Mouse (Mus musculus): ENCODE data around the gene Lexm.

The Lexm gene

GRCm38 (mm10) chr4:106617056-106617455 is at the start of gene Lexm:
Gene Lexm (minus strand): TSS chr4:106617241.
- DNase-seq (ENCODE audit: low spot score): peak; percentile 57

- DNase-seq (ENCODE audit: low spot score): no peak
These were observed 49.5 kb upstream of the Lexm start for GRCm38 (mm10) chr4:106666546-106666945.

GRCm38 (mm10) chr4:106665673-106666072 is 48.6 kb upstream of the Lexm start:
- no peak for DNase-seq (ENCODE audit: low spot score)

DNA sequence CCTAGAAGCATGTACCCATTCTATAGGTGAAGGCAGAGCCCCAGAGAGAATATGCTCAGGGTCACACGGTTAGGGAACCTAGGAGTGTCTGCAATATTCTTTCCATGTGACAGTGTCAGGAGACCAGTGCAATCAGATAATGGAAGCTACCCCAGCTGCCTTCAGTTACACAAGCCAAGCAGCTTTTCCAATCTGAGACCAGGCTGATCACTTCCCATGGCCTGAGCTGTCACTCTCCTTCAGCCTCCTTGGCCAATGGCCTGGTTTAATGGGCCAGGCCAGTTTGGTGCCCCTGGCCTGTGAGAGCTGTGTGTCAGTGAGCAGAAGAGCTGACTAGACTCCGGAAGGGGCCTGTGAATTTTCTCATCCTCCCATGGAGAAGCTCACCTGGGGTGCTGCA is 48.2 kb upstream of the Lexm start:
- no peak for DNase-seq (ENCODE audit: low spot score)

DNA sequence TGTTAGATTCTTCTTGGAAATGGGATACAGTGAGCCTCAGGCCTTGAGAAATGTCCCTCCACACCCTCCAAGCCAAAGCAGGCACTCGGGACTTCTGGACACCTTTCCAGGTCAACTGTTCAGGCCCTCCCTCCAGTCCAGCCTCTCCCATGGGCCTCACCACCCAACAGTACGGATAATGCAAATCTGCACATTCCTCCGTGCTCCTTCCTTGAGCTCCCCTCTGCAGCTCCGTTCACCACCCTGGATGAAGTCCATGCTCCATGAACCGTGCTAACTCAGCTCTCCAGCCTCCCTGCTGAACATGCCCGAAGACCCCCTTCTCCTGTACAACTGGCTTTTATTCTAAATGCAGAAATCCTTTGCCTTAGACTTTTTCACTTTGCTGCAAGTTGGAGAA is 47.7 kb upstream of the Lexm start:
- DNase-seq (ENCODE audit: low spot score): no peak

DNA sequence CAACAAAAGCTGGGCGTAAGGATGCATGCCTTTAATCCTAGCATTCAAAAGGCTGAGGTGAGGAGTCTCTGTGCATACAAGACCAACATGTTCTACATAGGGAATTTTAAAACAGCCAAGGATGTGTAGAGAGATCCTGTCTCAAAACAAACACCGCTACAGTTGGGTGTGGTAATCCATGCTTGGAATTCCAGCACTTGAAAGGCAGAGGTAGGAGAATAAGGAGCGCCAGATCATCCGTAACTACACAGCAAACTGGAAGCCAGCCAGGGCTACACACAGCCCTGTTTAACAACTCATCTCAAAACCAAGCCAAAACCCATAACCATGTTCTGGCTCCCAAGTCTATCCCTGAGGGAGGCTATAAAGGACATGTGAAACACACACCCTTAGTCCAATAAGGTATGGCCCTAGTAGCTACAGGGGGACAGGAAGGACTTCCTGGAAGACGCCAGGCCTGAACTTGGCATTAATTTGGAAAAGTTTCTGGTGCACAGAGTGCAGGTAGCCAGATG is 47.0 kb upstream of the Lexm start:
- no peak for DNase-seq (ENCODE audit: low spot score)

DNA sequence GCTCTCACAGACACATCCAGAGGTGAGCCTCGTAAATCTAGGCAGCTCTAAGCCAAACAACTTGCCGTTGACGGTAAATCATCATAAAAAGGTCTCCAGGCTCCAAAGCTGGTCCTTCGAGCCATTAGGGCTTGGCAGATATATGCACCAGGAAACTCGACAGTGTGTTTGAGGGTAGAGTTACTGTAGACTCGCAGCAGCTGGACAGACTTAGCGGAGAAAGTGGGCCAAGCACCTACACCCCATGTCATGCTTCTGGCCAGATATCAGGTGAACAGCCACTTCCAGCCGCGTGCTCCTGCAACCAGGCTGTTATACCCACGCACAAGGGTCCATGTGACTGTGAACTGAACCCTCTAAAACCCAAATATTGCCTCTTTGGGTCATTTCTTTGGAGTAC is 38.6 kb upstream of the Lexm start:
- no peak for DNase-seq (ENCODE audit: low spot score)

DNA sequence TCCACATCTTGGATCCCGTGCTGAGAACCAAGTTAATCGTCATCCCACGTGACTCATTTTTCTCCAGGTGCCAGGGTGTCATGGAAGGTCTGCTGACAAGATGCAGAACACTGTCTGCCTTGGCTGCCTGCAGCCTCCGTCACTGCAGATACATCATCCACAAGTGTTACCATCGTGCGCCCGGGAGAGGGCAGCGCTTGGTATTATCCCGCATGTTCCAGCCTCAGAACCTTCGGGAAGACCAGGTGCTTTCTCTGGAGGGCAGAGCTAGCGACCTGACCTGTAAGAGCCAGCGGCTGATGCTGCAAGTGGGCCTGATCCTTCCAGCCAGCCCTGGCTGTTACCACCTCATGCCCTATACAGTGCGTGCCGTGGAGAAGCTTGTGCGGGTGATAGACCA is 36.0 kb upstream of the Lexm start:
- DNase-seq (ENCODE audit: low spot score): no peak

DNA sequence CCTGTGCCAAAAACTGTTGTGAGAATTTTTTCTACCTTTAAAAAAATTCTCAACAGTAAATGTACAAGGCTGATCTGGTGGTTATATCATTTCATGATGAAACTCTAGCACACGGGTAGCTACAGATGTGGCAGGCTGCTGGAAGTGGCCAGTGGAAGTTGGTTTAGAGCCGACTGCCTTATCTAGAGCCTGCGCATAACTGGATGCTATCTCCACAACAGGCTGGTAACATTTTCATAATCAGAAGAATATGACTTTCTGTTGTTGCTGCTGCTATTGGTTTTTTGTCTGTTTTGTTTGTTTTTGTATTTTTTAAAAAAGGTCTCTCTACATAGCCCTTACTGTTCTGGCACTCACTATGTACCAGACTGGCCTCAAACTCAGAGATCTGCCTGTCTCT is 35.5 kb upstream of the Lexm start:
- no peak for DNase-seq (ENCODE audit: low spot score)

DNA sequence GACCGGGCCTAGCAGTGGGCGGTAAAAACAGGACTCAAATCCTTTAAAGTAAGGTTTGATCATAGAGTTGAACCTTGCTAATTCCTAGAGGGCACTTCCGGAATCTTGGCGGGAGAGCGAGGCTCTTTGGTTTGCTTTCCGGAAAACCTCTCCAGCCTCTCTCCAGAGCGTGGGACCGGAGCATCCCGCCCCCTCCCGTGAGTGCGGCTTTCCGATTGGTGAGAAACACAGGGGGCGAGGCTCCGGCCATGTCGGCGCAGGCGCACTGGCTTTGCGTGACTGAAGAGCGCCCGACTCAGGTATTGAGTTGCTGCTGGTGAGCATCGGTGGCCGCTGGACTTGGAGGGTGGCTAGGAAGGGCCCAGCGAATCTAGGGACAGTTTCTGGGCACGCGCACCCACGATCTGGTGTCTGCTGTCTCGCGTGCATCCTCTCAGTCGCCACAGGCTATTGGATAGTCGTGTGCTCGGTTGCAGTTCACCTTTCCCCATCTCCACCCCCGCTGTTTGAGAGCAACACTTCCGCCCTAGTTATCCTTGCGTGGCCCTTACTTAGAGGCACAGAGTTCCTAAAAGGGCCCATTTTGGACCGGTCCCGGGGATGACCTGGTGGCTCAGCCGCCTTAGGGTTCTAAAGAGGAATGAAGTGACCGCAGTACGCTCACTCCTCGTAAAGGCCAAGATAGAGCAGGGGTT is 33.9 kb upstream of the Lexm start, which contains the start of gene Pars2:
Gene Pars2, plus strand, starts transcription at position 237 of the 695 bp plus-strand sequence.
- DNase-seq (ENCODE audit: low spot score): peak; percentile 97

DNA sequence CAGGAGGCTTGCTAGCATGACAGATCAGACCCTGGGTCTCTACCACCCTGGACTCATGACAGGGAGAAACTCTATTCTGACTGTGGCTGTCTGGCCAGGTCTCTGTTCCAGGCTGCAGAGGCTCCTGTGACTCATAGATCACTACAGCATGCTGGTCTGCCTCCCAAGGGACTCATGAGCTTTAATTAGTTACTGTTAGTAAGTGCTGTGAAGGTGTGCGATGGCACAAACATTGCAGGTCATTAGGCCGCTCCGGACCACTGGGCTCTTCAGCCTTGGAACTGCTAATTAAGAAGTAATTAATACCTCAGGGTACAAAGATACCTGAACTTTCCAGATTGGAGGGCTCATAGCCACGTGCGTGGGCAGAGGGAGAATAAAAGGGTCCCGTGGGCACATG is 30.1 kb upstream of the Lexm start:
- no peak for DNase-seq (ENCODE audit: low spot score)

DNA sequence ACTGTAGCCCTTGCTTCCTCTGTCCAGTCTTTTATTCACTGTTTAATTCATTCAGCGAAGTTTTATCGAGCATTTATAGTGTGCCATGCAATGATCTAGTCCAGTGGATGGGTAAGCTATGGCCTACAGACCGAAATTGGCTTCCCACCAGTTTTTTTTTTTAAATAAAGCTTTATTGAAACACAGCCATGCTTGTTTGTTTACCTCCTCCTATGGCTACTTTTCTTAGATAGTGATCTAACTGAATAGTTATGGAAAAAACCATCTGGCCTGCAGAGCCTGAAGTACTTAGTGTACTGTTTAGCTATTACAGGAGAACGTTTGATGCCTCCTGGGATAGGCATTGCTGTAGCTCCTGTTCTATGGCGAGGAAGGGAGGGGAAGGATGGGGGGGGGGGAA is 28.8 kb upstream of the Lexm start:
- DNase-seq (ENCODE audit: low spot score): no peak

DNA sequence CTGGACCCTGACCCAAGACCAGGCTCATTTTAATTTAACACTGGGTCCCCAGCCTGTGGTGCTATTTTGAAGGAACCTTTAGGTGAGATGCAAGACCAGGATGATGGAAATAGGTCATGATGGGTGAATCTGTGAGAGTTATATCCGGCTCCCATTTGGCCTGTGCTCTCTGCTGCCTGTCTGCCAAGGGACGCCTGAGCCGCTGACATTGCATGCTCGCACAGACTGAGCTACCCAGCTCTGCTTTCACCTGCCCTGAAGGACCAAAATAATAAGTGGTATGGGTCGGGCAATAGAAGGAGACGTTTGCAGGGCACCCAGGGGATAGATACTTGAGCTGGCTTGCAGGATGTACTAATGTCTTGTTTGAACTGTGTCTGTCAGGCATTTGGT is 27.2 kb upstream of the Lexm start:
- no peak for DNase-seq (ENCODE audit: low spot score)

DNA sequence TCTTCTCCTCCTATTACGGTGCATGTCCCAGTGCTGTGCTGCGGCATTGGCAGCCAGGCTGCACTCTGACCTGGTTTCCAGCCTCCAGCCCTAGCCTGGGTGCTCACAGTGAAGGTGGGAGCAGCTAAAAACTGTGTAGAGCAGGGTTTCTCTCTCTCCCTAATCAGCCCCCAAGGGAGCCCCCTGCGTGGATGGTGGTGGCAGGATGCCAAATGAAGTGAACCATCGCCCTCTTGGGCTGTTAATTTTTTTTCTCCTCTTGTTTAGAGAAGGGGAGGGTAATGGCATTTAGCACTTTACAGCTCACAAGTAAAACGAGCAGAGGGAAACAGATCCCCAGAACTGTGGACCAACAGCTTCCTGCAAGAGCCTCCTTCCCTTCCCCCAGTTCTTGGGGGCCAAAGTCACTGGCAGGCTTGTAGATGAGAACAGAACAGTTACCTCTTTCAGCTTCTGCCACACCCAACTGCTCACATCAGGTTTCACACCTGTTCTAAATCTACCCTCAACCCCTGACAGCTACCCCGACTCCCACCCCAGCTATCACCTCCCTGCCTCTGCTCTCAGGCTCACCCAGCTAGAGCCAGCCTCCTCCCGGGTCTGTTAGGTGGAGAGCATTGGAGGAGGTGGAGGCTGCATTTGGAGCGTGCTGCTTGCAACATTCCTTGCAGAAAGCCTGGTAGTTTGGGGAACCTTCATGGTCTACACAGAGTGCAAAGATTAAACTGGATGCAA is 26.6 kb upstream of the Lexm start:
- no peak for DNase-seq (ENCODE audit: low spot score)

DNA sequence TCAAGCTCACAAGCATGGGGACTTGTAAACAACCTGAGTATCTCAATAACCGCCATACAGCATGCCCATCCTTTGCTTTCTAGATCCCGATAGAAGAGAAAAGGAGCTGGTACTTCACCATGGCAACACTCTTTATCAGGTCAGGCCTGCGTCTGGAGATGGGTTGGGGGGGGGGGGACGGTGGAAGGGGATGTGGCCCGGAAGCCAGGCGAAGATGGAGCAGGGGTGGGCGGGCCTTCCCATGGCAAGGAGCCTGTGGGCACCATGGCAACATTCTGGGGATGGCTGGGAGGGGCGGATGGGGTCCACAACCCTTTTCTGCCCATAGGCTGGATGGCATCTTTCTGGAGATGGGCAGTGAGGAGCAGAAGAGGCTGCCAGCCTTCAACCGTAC is 17.0 kb upstream of the Lexm start:
- no peak for DNase-seq (ENCODE audit: low spot score)

DNA sequence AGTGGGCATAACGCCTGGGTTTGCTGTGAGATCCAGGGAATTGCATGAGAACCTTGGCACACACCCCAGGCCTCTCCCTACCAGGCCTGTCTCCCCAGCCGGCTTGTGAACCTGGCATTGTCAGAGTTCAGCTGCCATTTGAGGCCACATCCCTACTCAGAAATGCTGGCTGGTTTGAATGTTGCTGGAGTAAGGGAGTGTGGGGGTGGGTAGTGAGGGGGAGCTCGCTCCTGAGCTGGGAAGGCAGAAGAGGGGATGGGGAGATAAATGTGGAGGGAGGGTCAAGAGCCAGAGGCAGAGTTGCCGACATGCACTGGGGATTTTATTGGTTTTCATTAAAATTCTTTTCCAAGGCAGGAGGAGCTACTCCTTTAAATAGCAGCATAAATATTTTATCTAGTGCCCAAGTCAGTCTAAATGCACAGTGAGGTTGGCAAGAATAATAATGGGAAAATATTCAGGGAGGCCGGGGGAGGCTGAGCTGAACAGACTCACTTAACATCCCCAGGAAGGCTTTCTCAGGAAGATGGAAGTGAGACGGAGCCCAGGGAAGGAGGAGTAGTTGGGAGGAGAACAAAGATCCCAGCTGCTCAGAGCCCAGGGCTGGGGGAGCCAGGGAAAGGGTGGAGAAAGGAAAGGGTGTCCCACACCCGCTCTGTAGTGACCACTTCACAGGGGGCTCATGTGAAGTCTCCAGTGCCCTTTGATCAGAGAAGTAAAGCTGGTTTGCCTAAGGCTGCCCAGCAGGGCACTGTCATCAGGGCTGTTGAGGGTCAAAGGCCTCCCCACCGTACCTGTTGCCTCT is 16.4 kb upstream of the Lexm start:
- DNase-seq (ENCODE audit: low spot score): no peak

DNA sequence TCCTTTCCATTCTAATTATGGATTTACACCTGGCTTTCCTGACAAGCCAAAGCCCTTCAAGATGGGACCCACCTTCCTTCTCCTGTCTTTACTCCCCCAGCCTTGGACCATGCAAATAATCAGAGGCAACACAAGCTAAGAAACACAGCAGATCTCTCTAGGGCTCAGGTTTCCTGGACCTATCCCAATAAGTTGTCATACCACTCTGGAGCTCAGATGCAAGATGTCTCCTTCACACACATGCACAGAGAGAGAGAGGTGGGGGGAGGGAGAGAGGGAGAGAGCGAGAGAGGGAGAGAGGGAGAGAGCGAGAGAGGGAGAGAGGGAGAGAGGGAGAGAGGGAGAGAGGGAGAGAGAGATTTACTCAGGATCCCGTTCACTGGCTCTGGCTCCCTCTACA is 15.3 kb upstream of the Lexm start:
- no peak for DNase-seq (ENCODE audit: low spot score)

GRCm38 (mm10) chr4:106630333-106631220 is 13.5 kb upstream of the Lexm start:
- DNase-seq (ENCODE audit: low spot score): peak; percentile 80

GRCm38 (mm10) chr4:106629374-106629773 is 12.3 kb upstream of the Lexm start:
- DNase-seq (ENCODE audit: low spot score): no peak

- DNase-seq (ENCODE audit: low spot score): no peak
These were observed 11.8 kb upstream of the Lexm start for GRCm38 (mm10) chr4:106628650-106629360.

DNA sequence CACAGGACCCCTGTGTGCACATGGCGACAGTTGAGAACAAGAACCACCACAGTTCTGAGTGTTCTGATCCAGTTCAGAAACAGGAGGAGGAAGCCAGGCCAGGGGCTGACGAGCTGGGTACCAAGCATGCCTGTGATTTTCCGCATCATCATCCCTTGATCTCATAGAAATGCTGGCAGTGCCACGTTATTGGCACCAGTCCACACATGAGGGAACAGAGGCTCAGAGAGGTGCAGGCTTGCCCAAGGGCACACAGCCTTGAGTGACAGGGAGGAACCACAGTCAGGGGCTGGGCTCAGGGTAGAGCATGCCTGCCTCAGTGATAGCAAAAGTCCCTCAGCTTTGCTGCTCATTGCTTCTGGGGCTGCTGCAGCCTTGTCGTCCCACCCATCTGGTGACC is 10.8 kb upstream of the Lexm start:
- no peak for DNase-seq (ENCODE audit: low spot score)

Data from embryo, embryonic 10 days (tissue).